Mouse (Mus musculus) midbrain, embryonic 12.5 days (tissue): ENCODE measurements at regions not wholly inside any gene's neighbourhood (a gene's known extent, or its start where the extent isn't known, plus 50 kb on each side); places are given as distances from the start of the nearest gene placed in this dataset.

ENCODE experiments used
- ATAC-seq: fragments of 200-750 bp; cut with Nextera tagmentation; 2 replicates; pipeline ENCODE4 v1.8.0; 2017; ENCODE audit warnings: low read depth, moderate TSS enrichment, moderate library complexity; ENCODE audit not compliant: low FRiP score
- H3K27ac ChIP-seq: fragments of 300-500 bp; sonication (generic); replicated peaks from 2 replicates; pipeline ENCODE4 v1.5.1; 2016; ENCODE audit warnings: mild to moderate bottlenecking
- H3K27me3 ChIP-seq: fragments of 300-500 bp; sonication (generic); 2 replicates; pipeline ENCODE4 v1.6.1; 2016; ENCODE audit warnings: mild to moderate bottlenecking
- H3K36me3 ChIP-seq: fragments of 300-500 bp; sonication (generic); 2 replicates; pipeline ENCODE4 v1.6.1; 2016
- H3K4me1 ChIP-seq: fragments of 300-500 bp; sonication (generic); 2 replicates; pipeline ENCODE4 v1.6.1; 2016
- H3K4me2 ChIP-seq: fragments of 300-500 bp; sonication (generic); replicated peaks from 2 replicates; pipeline ENCODE4 v1.6.1; 2016; ENCODE audit warnings: mild to moderate bottlenecking, moderate library complexity
- H3K4me3 ChIP-seq: fragments of 300-500 bp; sonication (generic); 2 replicates; pipeline ENCODE4 v1.5.1; 2016; ENCODE audit warnings: mild to moderate bottlenecking
- H3K9ac ChIP-seq: fragments of 300-500 bp; sonication (generic); replicated peaks from 2 replicates; pipeline ENCODE4 v1.6.1; 2016; ENCODE audit warnings: mild to moderate bottlenecking, moderate library complexity
- H3K9me3 ChIP-seq: fragments of 300-500 bp; sonication (generic); 2 replicates; pipeline ENCODE4 v1.6.1; 2016; ENCODE audit warnings: mild to moderate bottlenecking
- WGBS: fragments of 180-500 bp; shearing (Covaris S2); methylation state at CpG from one replicate; pipeline ENCODE4 v1.1.7; 2016; 5-methylcytosine and 5-hydroxymethylcytosine counted together

DNA sequence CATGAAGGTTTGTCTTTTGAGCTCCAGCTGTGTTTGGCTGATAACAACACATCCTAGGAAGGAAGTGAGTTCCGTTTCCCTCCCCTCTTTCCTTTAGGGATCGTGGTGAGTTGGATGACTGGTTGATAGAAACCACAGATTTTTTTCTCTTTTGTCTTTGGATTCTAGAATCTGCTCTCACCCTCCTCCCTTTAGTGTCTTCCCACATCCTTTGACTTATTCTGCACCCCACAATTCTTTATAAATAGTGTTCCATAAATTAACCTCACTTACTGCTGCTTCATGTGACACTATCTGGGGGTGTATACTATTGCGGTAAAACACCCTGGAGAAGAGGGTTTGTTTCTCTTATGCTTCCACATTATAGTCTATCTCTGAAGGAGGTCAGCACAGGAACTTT, 285.7 kb downstream of the CK137956 start:
- H3K36me3 ChIP-seq, result no peaks in the 10 kb centered on the region
- 91% methylated on average over 3 of the region's 3 CpGs for WGBS
- no peak overlapping the region for H3K4me2 ChIP-seq
- H3K27me3 ChIP-seq, result no peaks in the 10 kb centered on the region
- ATAC-seq, result no peak
- no peak overlapping the region for H3K27ac ChIP-seq
- H3K9ac ChIP-seq, result no peak overlapping the region
- H3K9me3 ChIP-seq, result no peaks in the 10 kb centered on the region
- H3K4me1 ChIP-seq, result no peaks in the 10 kb centered on the region
- no peak overlapping the region for H3K4me3 ChIP-seq

DNA sequence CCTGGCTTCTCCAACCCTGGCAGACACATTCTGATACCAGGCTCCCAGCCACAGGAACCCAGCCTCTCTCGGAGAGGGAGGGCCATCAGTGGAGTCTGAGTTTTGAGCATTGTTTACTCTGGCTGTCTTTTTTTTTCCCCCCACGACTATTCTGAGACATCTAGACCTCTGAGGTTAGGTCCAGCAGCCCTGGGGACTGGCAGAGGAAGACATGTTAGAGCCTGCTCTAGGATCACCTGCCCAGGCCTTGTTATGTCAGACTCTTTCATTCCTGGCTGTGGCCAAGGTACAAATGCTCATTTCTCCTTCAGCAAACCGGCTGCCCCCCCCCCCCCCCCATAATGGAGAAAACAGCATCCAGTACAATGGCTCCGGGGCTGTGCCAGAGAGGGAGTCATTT, 291.4 kb downstream of the CK137956 start:
- H3K4me3 ChIP-seq, result no peak overlapping the region
- ATAC-seq, result no peak
- no peaks in the 10 kb centered on the region for H3K9me3 ChIP-seq
- H3K4me1 ChIP-seq, result no peaks in the 10 kb centered on the region
- no peak overlapping the region for H3K4me2 ChIP-seq
- H3K9ac ChIP-seq, result no peak overlapping the region
- H3K36me3 ChIP-seq, result no peaks in the 10 kb centered on the region
- H3K27me3 ChIP-seq, result no peaks in the 10 kb centered on the region
- 41% methylated on average over 4 of the region's 4 CpGs for WGBS
- no peak overlapping the region for H3K27ac ChIP-seq

DNA sequence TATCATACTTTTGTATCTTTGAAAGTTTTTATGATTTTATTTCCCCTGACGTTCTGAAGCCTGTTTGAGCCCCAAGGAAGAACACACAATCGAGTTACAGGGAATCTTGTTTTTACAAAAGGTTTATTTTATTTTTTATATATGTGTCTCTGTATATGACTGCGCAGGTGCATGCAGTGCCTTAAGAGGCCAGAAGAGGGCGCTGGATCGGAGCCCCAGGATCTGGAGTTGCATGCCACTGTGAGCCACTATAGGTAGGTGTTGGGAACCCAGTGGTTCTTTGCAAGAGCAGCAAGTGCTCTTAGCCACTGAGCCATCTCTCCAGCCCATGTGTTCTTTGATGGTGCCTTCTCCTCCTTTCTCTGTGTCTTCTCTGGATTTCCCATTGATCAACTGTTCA, 292.3 kb downstream of the CK137956 start:
- Histone ChIP-seq H3K36me3 (no peaks in the 10 kb centered on the region), H3K9me3 (no peaks in the 10 kb centered on the region), H3K4me1 (no peaks in the 10 kb centered on the region), H3K27me3 (no peaks in the 10 kb centered on the region), H3K4me2 (no peak overlapping the region), H3K9ac (no peak overlapping the region), H3K27ac (no peak overlapping the region), H3K4me3 (no peak overlapping the region)
- no peak for ATAC-seq
- 60% methylated on average over 5 of the region's 5 CpGs for WGBS

DNA sequence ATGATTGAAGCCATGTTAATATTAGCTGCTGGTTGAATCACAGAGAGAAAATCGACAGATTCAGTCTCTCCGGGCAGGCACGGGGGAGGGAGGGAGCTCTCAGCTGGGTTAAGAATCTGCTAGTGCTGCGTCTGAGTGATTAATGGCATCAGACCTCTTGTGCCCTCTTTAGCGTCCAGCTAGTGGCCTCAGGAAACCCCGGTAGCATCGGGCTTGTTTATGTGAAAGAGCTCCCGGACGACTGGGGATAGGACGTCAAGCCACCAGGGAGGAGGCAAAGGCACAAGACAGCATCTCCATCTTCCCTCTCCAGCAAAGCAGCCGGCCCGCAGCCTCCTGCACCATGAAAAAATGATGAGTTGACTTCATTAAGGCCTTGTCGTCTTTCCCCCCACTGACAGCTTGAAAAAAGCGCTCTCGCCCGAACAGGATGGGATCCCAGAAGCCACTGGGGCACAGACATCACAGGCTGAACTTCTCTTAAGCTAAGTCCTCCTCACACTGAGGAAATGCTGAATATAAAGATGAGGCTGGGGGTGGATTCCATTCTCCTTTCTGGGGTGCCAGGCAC, 294.9 kb downstream of the CK137956 start:
- Histone ChIP-seq H3K27me3 (no peaks in the 10 kb centered on the region), H3K9me3 (no peaks in the 10 kb centered on the region), H3K27ac (peak overlapping the region; percentile 46), H3K4me2 (no peak overlapping the region), H3K36me3 (no peaks in the 10 kb centered on the region), H3K4me3 (no peak overlapping the region), H3K9ac (no peak overlapping the region), H3K4me1 (0 out of 2 replicates have a peak, but pooled peaks cover 3% of the 10 kb centered on the region)
- WGBS, result 71% methylated on average over 16 of the region's 16 CpGs
- ATAC-seq, result no peak

DNA sequence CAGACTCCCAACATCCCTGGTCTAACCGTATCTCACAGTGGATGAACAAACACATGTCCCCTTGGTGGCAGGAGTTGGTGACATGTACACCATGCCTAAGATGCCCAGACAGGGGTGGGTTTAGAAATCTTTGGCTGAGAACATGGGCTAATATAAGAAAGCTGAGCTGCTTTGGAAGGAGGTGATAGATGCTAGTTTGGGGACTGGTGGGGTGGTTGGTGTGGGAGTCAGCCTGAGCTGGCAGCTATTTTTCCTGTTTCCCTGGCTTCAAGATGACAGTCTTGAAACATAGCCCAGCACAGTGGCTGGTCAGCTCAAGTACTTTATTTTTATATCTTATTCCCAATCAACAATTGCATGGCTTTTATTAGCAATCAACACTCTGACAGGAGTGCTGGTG, 302.0 kb upstream of the Gjb5 start:
- Histone ChIP-seq H3K4me1 (no peaks in the 10 kb centered on the region), H3K9ac (no peak overlapping the region), H3K9me3 (no peaks in the 10 kb centered on the region), H3K4me3 (no peak overlapping the region), H3K27ac (no peak overlapping the region), H3K36me3 (no peaks in the 10 kb centered on the region), H3K27me3 (no peaks in the 10 kb centered on the region), H3K4me2 (no peak overlapping the region)
- ATAC-seq, result no peak
- 96% methylated on average over 1 of the region's 1 CpGs for WGBS

DNA sequence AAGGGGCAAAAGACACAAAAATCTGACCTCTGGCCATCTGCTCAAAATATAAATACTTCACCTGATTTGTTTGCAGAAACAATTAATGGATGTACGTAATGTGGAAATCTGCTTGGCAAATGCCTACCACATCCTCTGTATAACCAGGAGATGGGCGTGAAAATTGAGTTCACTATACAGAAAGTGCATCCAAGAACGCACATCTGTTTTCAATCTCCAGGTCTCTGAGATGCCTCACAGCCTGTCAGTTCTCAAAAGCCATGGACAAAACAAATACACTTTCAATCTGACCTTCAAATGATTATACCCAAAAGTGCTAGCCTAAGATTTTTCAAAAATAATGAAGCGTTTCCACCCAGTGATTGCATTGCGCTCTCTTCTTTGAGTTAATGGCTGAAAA, 293.6 kb upstream of the Gjb5 start:
- Histone ChIP-seq H3K9ac (no peak overlapping the region), H3K4me1 (no peaks in the 10 kb centered on the region), H3K36me3 (no peaks in the 10 kb centered on the region), H3K9me3 (no peaks in the 10 kb centered on the region), H3K27me3 (no peaks in the 10 kb centered on the region), H3K4me2 (no peak overlapping the region), H3K27ac (no peak overlapping the region), H3K4me3 (no peak overlapping the region)
- no peak for ATAC-seq
- WGBS, result 88% methylated on average over 5 of the region's 5 CpGs

DNA sequence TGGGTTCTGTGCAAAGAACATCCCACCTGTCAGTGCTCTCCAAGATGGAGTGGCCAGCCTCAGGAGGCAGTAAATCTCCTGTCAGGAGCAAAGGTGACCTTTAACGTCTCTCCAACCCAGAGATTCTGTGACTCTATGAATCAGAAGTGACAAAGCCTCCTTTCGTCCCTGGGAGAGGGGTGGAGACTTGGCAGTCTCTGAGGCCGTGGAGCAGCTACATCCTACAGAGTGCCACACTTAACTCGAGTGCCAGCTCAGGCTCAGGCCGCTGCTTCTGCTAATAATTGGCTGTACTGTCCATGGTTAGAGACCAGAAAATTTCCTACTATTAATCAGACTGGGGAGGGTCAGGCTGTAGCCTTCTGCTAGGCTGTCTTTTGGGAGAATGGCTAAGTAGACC, 290.0 kb upstream of the Gjb5 start:
- ATAC-seq, result no peak
- 81% methylated on average over 5 of the region's 5 CpGs for WGBS

DNA sequence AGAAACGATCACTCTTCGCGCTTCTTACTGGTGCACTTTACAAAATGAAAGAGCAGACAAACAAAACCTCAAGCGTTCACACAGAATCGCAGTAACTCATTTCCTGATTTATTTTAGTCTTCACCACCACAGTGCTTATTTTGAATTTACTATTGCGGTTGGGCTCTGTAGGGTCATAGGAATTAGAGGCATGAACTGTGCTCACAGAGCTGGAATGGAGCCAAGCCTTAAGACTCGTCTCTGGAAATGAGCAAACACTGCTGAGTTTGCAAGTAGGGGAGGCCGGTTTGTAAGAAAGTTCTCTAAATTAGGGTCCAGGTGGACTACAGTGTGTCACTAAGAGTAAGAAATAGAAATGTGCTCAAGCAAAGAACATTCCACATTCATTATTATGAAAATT, 289.2 kb upstream of the Gjb5 start:
- H3K9me3 ChIP-seq, result no peaks in the 10 kb centered on the region
- WGBS, result 86% methylated on average over 8 of the region's 8 CpGs

More for the DNA sequence above, 290.0 kb upstream of the Gjb5 start:
- Histone ChIP-seq H3K27ac (no peak overlapping the region), H3K9me3 (no peaks in the 10 kb centered on the region), H3K36me3 (no peaks in the 10 kb centered on the region), H3K4me2 (no peak overlapping the region), H3K4me3 (no peak overlapping the region), H3K9ac (no peak overlapping the region), H3K27me3 (no peaks in the 10 kb centered on the region), H3K4me1 (no peaks in the 10 kb centered on the region)

DNA sequence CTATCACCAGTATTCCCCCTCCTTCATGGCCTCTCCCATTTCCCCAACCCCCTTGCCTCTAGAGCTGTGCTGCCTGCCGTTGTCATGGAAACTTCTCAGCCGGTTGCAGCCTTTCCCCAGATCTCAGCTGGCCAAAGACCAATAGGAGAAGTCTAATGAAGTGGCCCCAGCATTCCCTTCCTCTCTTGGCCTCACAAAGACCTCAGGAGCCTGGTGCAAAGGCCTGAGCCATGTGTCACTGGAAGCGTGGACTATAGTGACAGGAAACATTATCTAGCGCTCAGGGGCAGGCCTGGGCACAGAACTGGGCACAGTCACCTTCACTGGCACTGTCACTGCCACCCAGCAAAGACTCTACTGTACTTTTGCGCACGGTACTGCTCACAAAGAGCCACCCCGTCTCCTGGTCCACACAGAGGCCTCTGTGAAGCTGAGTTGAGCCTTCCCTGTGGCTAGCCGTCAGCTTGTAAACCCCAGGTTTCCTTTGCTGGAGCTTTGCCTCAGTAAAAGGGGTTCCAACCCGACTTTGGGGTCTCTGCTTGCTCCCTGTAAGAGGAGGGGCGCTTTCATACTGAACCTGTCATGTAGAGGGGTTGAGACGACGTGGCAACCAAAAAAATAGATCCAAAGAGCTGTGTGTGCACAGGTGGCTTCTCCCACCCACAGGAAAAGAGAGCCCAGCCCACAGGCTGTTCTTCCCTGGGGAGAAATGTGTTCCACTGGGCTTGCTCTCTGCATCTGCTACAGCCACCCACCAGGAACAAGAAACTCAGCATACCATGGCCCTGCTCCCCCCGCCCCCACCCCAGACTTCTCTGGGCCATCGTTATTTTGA, 282.5 kb upstream of the Gjb5 start:
- H3K27ac ChIP-seq, result peak overlapping the region; percentile 85
- ATAC-seq, result peak; percentile 92
- H3K4me2 ChIP-seq, result peak overlapping the region; percentile 11; the same call in 1 of the 2 replicates
- H3K36me3 ChIP-seq, result no peaks in the 10 kb centered on the region
- no peak overlapping the region for H3K9ac ChIP-seq
- no peaks in the 10 kb centered on the region for H3K27me3 ChIP-seq
- peaks cover 36% of the 10 kb centered on the region for H3K4me1 ChIP-seq
- no peaks in the 10 kb centered on the region for H3K9me3 ChIP-seq
- H3K4me3 ChIP-seq, result no peak overlapping the region
- WGBS, result 47% methylated on average over 14 of the region's 14 CpGs

More for the DNA sequence above, 289.2 kb upstream of the Gjb5 start:
- no peak overlapping the region for H3K9ac ChIP-seq
- H3K4me1 ChIP-seq, result no peaks in the 10 kb centered on the region
- no peaks in the 10 kb centered on the region for H3K36me3 ChIP-seq
- H3K4me2 ChIP-seq, result no peak overlapping the region
- no peak for ATAC-seq
- H3K27me3 ChIP-seq, result no peaks in the 10 kb centered on the region
- no peak overlapping the region for H3K27ac ChIP-seq
- no peak overlapping the region for H3K4me3 ChIP-seq

DNA sequence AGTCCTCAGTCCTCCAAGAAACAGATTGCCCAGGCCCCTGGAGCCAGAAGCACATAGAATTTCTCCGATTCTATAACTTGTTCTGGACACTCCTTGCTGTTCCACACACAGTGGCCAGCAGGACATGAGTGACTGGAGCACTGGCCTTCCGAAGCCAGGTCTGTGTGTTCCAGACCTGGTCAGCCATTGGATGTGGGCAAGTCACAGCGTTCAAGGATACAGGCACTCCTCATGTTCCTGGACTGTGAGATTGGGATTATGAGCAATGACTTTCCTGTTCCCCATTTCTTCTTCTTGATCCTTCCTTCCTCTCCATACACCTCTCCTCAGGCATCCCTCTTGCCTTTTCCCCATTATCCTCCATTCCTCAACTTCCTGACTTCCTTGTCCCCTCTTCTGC, 281.8 kb upstream of the Gjb5 start:
- no peaks in the 10 kb centered on the region for H3K36me3 ChIP-seq
- H3K27ac ChIP-seq, result peak overlapping the region; percentile 85
- no peaks in the 10 kb centered on the region for H3K27me3 ChIP-seq
- ATAC-seq, result no peak; the same call in 1 of the 2 replicates
- WGBS, result 86% methylated on average over 3 of the region's 3 CpGs
- no peak overlapping the region for H3K9ac ChIP-seq
- H3K4me3 ChIP-seq, result no peak overlapping the region
- no peak overlapping the region for H3K4me2 ChIP-seq
- peaks cover 36% of the 10 kb centered on the region for H3K4me1 ChIP-seq
- no peaks in the 10 kb centered on the region for H3K9me3 ChIP-seq

DNA sequence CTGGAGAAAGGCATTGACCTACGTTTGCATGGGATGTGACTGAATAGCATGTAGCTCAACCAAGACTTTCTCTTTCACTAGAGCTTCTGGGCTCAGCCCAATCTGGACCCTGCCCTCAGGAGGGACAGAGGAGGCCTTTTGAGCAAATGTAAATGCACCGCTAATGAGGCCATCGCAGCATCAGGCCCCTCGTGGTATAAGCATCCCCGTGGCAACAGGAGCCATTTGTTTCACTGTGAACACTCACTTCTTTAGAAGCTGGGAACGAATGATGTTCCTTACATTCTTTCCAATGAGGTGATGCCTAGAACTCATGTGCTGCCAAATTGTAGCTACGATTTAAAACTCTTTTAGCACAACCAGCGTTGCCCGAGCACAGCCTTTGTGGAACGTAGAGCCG, 279.0 kb upstream of the Gjb5 start:
- H3K4me1 ChIP-seq, result peaks cover 36% of the 10 kb centered on the region
- WGBS, result 39% methylated on average over 11 of the region's 11 CpGs
- H3K27ac ChIP-seq, result no peak overlapping the region
- H3K9me3 ChIP-seq, result no peaks in the 10 kb centered on the region
- ATAC-seq, result no peak
- H3K4me2 ChIP-seq, result no peak overlapping the region
- H3K9ac ChIP-seq, result no peak overlapping the region
- no peaks in the 10 kb centered on the region for H3K27me3 ChIP-seq
- no peaks in the 10 kb centered on the region for H3K36me3 ChIP-seq
- H3K4me3 ChIP-seq, result no peak overlapping the region

DNA sequence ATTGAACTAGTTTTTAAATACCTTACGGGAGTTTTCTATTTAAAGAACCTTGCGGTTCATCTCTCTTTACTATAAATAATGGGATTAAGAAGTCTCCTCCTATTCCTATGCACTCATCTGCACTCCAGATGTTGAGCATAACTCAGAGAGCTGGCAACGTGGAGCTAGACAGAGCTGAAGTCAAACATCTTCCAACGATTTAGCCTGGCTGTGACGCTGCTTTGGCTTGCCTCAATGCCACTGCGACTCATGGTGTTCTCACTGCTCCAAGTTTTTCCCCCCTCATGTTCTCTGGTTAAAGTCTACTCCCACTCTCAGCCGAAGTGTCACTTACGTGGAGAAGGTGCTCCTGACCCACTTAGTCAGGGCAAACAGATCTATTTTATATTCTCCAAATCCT, 277.3 kb upstream of the Gjb5 start:
- H3K4me1 ChIP-seq, result peaks cover 23% of the 10 kb centered on the region
- no peaks in the 10 kb centered on the region for H3K27me3 ChIP-seq
- no peak overlapping the region for H3K27ac ChIP-seq
- no peaks in the 10 kb centered on the region for H3K9me3 ChIP-seq
- ATAC-seq, result no peak
- H3K4me2 ChIP-seq, result no peak overlapping the region
- H3K9ac ChIP-seq, result no peak overlapping the region
- WGBS, result 84% methylated on average over 8 of the region's 8 CpGs
- no peaks in the 10 kb centered on the region for H3K36me3 ChIP-seq
- no peak overlapping the region for H3K4me3 ChIP-seq
